Mouse (Mus musculus) embryonic facial prominence, embryonic 13.5 days (tissue): ENCODE measurements around the gene Chka. TPM values are rescaled to one million over a fixed set of nuclear protein-coding genes. Genes with fewer than 3 reads are reported as not detected.

ENCODE experiments used
- ATAC-seq: fragments of 200-750 bp; cut with Nextera tagmentation; 2 replicates; pipeline ENCODE4 v1.8.0; 2017; ENCODE audit warnings: low read depth; ENCODE audit not compliant: insufficient number of reproducible peaks, insufficient read depth, low FRiP score, low TSS enrichment
- H3K27ac ChIP-seq: fragments of 300-500 bp; sonication (generic); 2 replicates; pipeline ENCODE4 v1.5.1; 2015; ENCODE audit warnings: moderate library complexity, mild to moderate bottlenecking, inconsistent platforms
- H3K27me3 ChIP-seq: fragments of 300-500 bp; sonication (generic); 2 replicates; pipeline ENCODE4 v1.6.1; 2015; ENCODE audit warnings: mild to moderate bottlenecking, inconsistent platforms
- H3K36me3 ChIP-seq: fragments of 300-500 bp; sonication (generic); 2 replicates; pipeline ENCODE4 v1.6.1; 2015; ENCODE audit warnings: mild to moderate bottlenecking, inconsistent platforms
- H3K4me1 ChIP-seq: fragments of 300-500 bp; sonication (generic); 2 replicates; pipeline ENCODE4 v1.6.1; 2015; ENCODE audit warnings: inconsistent platforms
- H3K4me2 ChIP-seq: fragments of 300-500 bp; sonication (generic); 2 replicates; pipeline ENCODE4 v1.6.1; 2015; ENCODE audit warnings: moderate library complexity, mild to moderate bottlenecking, inconsistent platforms
- H3K4me3 ChIP-seq: fragments of 300-500 bp; sonication (generic); 2 replicates; pipeline ENCODE4 v1.5.1; 2015; ENCODE audit warnings: mild to moderate bottlenecking, inconsistent platforms
- H3K9ac ChIP-seq: fragments of 300-500 bp; sonication (generic); 2 replicates; pipeline ENCODE4 v1.6.1; 2015; ENCODE audit warnings: mild to moderate bottlenecking, inconsistent platforms
- H3K9me3 ChIP-seq: fragments of 300-500 bp; sonication (generic); 2 replicates; pipeline ENCODE4 v1.6.1; 2016; ENCODE audit warnings: inconsistent platforms
- WGBS: fragments of 180-500 bp; shearing (Covaris S2); methylation state at CpG from one replicate; pipeline ENCODE4 v1.1.7; 2015; ENCODE audit warnings: mixed read lengths; 5-methylcytosine and 5-hydroxymethylcytosine counted together
- polyA plus RNA-seq: library from polyadenylated mRNA; unstranded; fragments of >200 nt; fragmentation: Nextera tagmentation; extraction: Ambion mirVana; gene quantifications from 2 replicates; pipeline ENCODE4 v1.2.1, GENCODE M21; 2015

Chka gene
- polyA plus RNA-seq, 1 experiment from 2014 or later, result 56.5 TPM

GRCm38 (mm10) chr19:3925859-3926258 is 74.3 kb downstream of the Chka start:
- no peaks in the 10 kb centered on the region for H3K9me3 ChIP-seq
- H3K4me1 ChIP-seq, result peaks cover 39% of the 10 kb centered on the region
- H3K27ac ChIP-seq, result peak overlapping the region; percentile 51; the same call in 1 of the 2 replicates
- H3K27me3 ChIP-seq, result no peaks in the 10 kb centered on the region
- H3K9ac ChIP-seq, result no peak overlapping the region
- ATAC-seq, result no peak
- no peak overlapping the region for H3K4me3 ChIP-seq
- H3K36me3 ChIP-seq, result no peaks in the 10 kb centered on the region
- H3K4me2 ChIP-seq, result no peak overlapping the region
- 57% methylated on average over 6 of the region's 6 CpGs for WGBS

GRCm38 (mm10) chr19:3926279-3926678 is 74.7 kb downstream of the Chka start:
- H3K27ac ChIP-seq, result peak overlapping the region; percentile 51
- no peak for ATAC-seq

GRCm38 (mm10) chr19:3926685-3927084 is 75.1 kb downstream of the Chka start:
- Histone ChIP-seq H3K27me3 (no peaks in the 10 kb centered on the region), H3K9ac (no peak overlapping the region), H3K4me3 (no peak overlapping the region), H3K27ac (peak overlapping the region; percentile 51; the same call in 1 of the 2 replicates), H3K9me3 (no peaks in the 10 kb centered on the region), H3K4me1 (peaks cover 41% of the 10 kb centered on the region), H3K36me3 (no peaks in the 10 kb centered on the region), H3K4me2 (no peak overlapping the region)
- WGBS, result 67% methylated on average over 6 of the region's 6 CpGs
- no peak for ATAC-seq

More at GRCm38 (mm10) chr19:3926279-3926678, 74.7 kb downstream of the Chka start:
- no peaks in the 10 kb centered on the region for H3K27me3 ChIP-seq
- 54% methylated on average over 3 of the region's 3 CpGs for WGBS
- no peaks in the 10 kb centered on the region for H3K9me3 ChIP-seq
- H3K36me3 ChIP-seq, result no peaks in the 10 kb centered on the region
- no peak overlapping the region for H3K9ac ChIP-seq
- H3K4me3 ChIP-seq, result no peak overlapping the region
- H3K4me1 ChIP-seq, result peaks cover 41% of the 10 kb centered on the region
- no peak overlapping the region for H3K4me2 ChIP-seq

- WGBS, result 96% methylated on average over 4 of the region's 4 CpGs
- ATAC-seq, result no peak
- H3K9me3 ChIP-seq, result no peaks in the 10 kb centered on the region
- no peak overlapping the region for H3K4me2 ChIP-seq
- peaks cover 41% of the 10 kb centered on the region for H3K4me1 ChIP-seq
- H3K27me3 ChIP-seq, result no peaks in the 10 kb centered on the region
- H3K9ac ChIP-seq, result no peak overlapping the region
- H3K36me3 ChIP-seq, result no peaks in the 10 kb centered on the region
- H3K27ac ChIP-seq, result no peak overlapping the region
- H3K4me3 ChIP-seq, result no peak overlapping the region
These were observed 76.4 kb downstream of the Chka start for GRCm38 (mm10) chr19:3927989-3928388.

GRCm38 (mm10) chr19:3928779-3929178 is 77.2 kb downstream of the Chka start:
- WGBS, result 67% methylated on average over 4 of the region's 4 CpGs
- Histone ChIP-seq H3K36me3 (no peaks in the 10 kb centered on the region), H3K27ac (peak overlapping the region; percentile 86), H3K27me3 (no peaks in the 10 kb centered on the region), H3K4me1 (peaks cover 41% of the 10 kb centered on the region), H3K4me2 (peak overlapping the region; percentile 14; the same call in 1 of the 2 replicates), H3K4me3 (no peak overlapping the region), H3K9ac (no peak overlapping the region), H3K9me3 (no peaks in the 10 kb centered on the region)
- no peak for ATAC-seq

- peaks cover 41% of the 10 kb centered on the region for H3K4me1 ChIP-seq
- no peaks in the 10 kb centered on the region for H3K27me3 ChIP-seq
- no peaks in the 10 kb centered on the region for H3K36me3 ChIP-seq
- peak within 1 kb of the TSS; percentile 86 for H3K27ac ChIP-seq
- peak within 1 kb of the TSS; percentile 14 for H3K4me2 ChIP-seq
- no peaks in the 10 kb centered on the region for H3K9me3 ChIP-seq
- ATAC-seq, result no peak; the same call in 1 of the 2 replicates
- H3K9ac ChIP-seq, result peak within 1 kb of the TSS; percentile 52
- H3K4me3 ChIP-seq, result no peak within 1 kb of the TSS
- WGBS, result 39% methylated on average over 12 of the region's 12 CpGs
These were observed 77.8 kb downstream of the Chka start, which contains the start of gene Aldh3b1 for GRCm38 (mm10) chr19:3929211-3929941. Aldh3b1 (minus strand) TSS chr19:3929808.

GRCm38 (mm10) chr19:3930262-3931057 is 78.9 kb downstream of the Chka start:
- Histone ChIP-seq H3K4me2 (no peak overlapping the region), H3K9me3 (no peaks in the 10 kb centered on the region), H3K4me3 (no peak overlapping the region), H3K9ac (0 out of 2 replicates have a peak overlapping the region, but pooled peaks have one; percentile 52), H3K27me3 (no peaks in the 10 kb centered on the region), H3K27ac (peak overlapping the region; percentile 86), H3K4me1 (peaks cover 45% of the 10 kb centered on the region), H3K36me3 (no peaks in the 10 kb centered on the region)
- ATAC-seq, result no peak
- WGBS, result 69% methylated on average over 21 of the region's 21 CpGs

GRCm38 (mm10) chr19:3931716-3932115 is 80.1 kb downstream of the Chka start:
- no peaks in the 10 kb centered on the region for H3K27me3 ChIP-seq
- no peak overlapping the region for H3K9ac ChIP-seq
- no peak overlapping the region for H3K4me3 ChIP-seq
- H3K4me2 ChIP-seq, result no peak overlapping the region
- no peaks in the 10 kb centered on the region for H3K9me3 ChIP-seq
- H3K27ac ChIP-seq, result no peak overlapping the region
- peaks cover 42% of the 10 kb centered on the region for H3K4me1 ChIP-seq
- no peak for ATAC-seq
- WGBS, result 90% methylated on average over 9 of the region's 9 CpGs
- no peaks in the 10 kb centered on the region for H3K36me3 ChIP-seq

- Histone ChIP-seq H3K9me3 (no peaks in the 10 kb centered on the region), H3K4me1 (peaks cover 23% of the 10 kb centered on the region), H3K36me3 (no peaks in the 10 kb centered on the region), H3K27me3 (no peaks in the 10 kb centered on the region), H3K4me2 (peak within 1 kb of the TSS; percentile 90), H3K9ac (peak within 1 kb of the TSS; percentile 72), H3K27ac (0 out of 2 replicates have a peak within 1 kb of the TSS, but pooled peaks have one; percentile 13), H3K4me3 (peak within 1 kb of the TSS; percentile 53)
- WGBS, result 5% methylated on average over 42 of the region's 42 CpGs
- ATAC-seq, result peak; percentile 78
These were observed 83.7 kb downstream of the Chka start, which contains the start of gene Unc93b1 for GRCm38 (mm10) chr19:3935032-3935895. Unc93b1 (plus strand) TSS chr19:3935186.

GRCm38 (mm10) chr19:3935896-3936850 is 84.6 kb downstream of the Chka start:
- H3K4me3 ChIP-seq, result peak overlapping the region; percentile 53
- no peaks in the 10 kb centered on the region for H3K36me3 ChIP-seq
- no peak for ATAC-seq
- peak overlapping the region; percentile 72 for H3K9ac ChIP-seq
- H3K4me1 ChIP-seq, result peaks cover 15% of the 10 kb centered on the region
- H3K9me3 ChIP-seq, result no peaks in the 10 kb centered on the region
- H3K4me2 ChIP-seq, result peak overlapping the region; percentile 90
- WGBS, result 6% methylated on average over 22 of the region's 22 CpGs
- H3K27me3 ChIP-seq, result no peaks in the 10 kb centered on the region
- H3K27ac ChIP-seq, result no peak overlapping the region
